Mouse (Mus musculus): Measurements from ENCODE around the gene Nrxn1.

DNA sequence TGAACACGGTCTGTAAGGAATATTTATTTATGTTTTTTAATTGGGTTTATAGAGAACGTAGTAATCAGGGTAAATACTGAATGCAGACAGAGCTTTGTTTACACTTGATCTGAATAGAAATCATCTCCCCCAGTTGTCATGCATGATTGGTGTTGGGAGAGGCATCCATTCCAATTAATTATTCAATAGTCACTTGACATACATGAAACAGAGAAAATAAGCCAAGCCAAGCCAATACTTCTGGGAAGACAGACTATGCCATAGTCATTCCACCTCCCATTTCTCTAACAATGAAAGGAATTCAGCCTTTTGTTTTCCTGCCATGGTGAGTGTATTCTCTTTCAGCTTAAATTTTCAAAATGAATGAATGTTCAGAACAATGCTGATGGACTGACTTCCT lies 7.5 kb downstream of the Nrxn1 start:
- TF ChIP-seq GATA1 (IDR thresholded peaks at IDR 0.05; ENCODE audit: low read length) (no peak), TAL1 (IDR thresholded peaks at IDR 0.05; ENCODE audit: low read length) (no peak)

Data from erythroblast, embryonic 14.5 days (primary cell).